34 mouse cellular contexts compared by ENCODE assay signal in genomic region chr19:27848946-27849345, GRCm38 (mm10).
"Had no signal": no experiment of that assay in that cellular context is flagged by ENCODE, and none has a peak within 500 bp of the region (broad histone marks: within the 10 kb centered on the region; RNA-seq: fewer than 3 reads in every experiment).

No protein-coding gene starts in this region.

- H3K36me3 ChIP-seq: heart, embryonic 12.5 days; heart, embryonic 15.5 days; hindbrain, embryonic 13.5 days; hindbrain, embryonic 15.5 days; intestine, embryonic 15.5 days had no signal

- ATAC-seq: hindbrain, embryonic 16.5 days; hindbrain, postnatal 0 days; inflammation-experienced regulatory T-cells, adult 6 months; intestine, embryonic 15.5 days; intestine, embryonic 16.5 days; intestine, postnatal 0 days had no signal

- H3K27me3 ChIP-seq: heart, embryonic 12.5 days; heart, embryonic 13.5 days; heart, embryonic 15.5 days; hindbrain, embryonic 12.5 days; hindbrain, embryonic 13.5 days; hindbrain, embryonic 15.5 days; intestine, embryonic 15.5 days had no signal

- H3K27ac ChIP-seq: heart, embryonic 13.5 days; heart, embryonic 15.5 days; hindbrain, embryonic 10.5 days; hindbrain, embryonic 12.5 days; hindbrain, embryonic 13.5 days; hindbrain, embryonic 14.5 days; hindbrain, embryonic 15.5 days; hindbrain, postnatal 0 days; intestine, embryonic 15.5 days; kidney, postnatal 0 days; left cerebral cortex, adult 2 months had no signal

- H3K4me2 ChIP-seq: heart, embryonic 11.5 days; heart, embryonic 12.5 days; heart, embryonic 13.5 days; heart, embryonic 15.5 days; hindbrain, embryonic 12.5 days; hindbrain, embryonic 13.5 days; hindbrain, embryonic 14.5 days; hindbrain, embryonic 15.5 days; intestine, embryonic 15.5 days had no signal

- H3K4me1 ChIP-seq: heart, embryonic 12.5 days; heart, embryonic 13.5 days; heart, embryonic 15.5 days; hindbrain, embryonic 10.5 days; hindbrain, embryonic 12.5 days; hindbrain, embryonic 13.5 days; hindbrain, embryonic 15.5 days; intestine, embryonic 15.5 days had no signal

- H3K9me3 ChIP-seq: heart, embryonic 12.5 days; heart, embryonic 13.5 days; heart, embryonic 15.5 days; hindbrain, embryonic 10.5 days; hindbrain, embryonic 12.5 days; hindbrain, embryonic 13.5 days; hindbrain, embryonic 15.5 days; intestine, embryonic 15.5 days had no signal

- H3K9ac ChIP-seq: heart, embryonic 12.5 days; heart, embryonic 13.5 days; heart, embryonic 15.5 days; hindbrain, embryonic 12.5 days; hindbrain, embryonic 13.5 days; hindbrain, embryonic 14.5 days; hindbrain, embryonic 15.5 days; intestine, embryonic 15.5 days had no signal

- DNase-seq: heart, postnatal 10 days; heart, postnatal 14 days; heart, postnatal 36 days; heart, postnatal 4 days; kidney, adult 11 months; kidney, adult 18-20 months; kidney, adult 2 months; kidney, adult 8-10 months; kidney, adult 9 months; kidney, postnatal 10 days; kidney, postnatal 14 days; kidney, postnatal 25 days; kidney, postnatal 36 days; kidney, postnatal 4 days; layer of hippocampus, adult 9-11 months; layer of hippocampus, postnatal 36 days had no signal

- H3K4me3 ChIP-seq: heart, embryonic 12.5 days; heart, embryonic 13.5 days; heart, embryonic 15.5 days; hindbrain, embryonic 10.5 days; hindbrain, embryonic 12.5 days; hindbrain, embryonic 13.5 days; hindbrain, embryonic 15.5 days; intestine, embryonic 15.5 days; layer of hippocampus, adult 2 months; left cerebral cortex, adult 2 months had no signal
